Mouse (Mus musculus): ENCODE results near the gene Flii.

GRCm38 (mm10) chr11:60774841-60775240, 47.8 kb upstream of the Flii start:
- no peak for TF ChIP-seq NANOG (IDR thresholded peaks at IDR 0.05; ENCODE audit: borderline replicate concordance, low read length)
- no peak for TF ChIP-seq CTCF (conservative IDR thresholded peaks at IDR 0.05; ENCODE audit: low read length)

Data from E14TG2a.4 (cell line).